Mouse (Mus musculus) cerebellum, adult 2 months (tissue): Measurements from ENCODE around the gene Secisbp2.

Source experiments
- CTCF ChIP-seq: fragments of 200-500 bp; IDR thresholded peaks from 2 replicates; pipeline ENCODE4 v1.5.1; 2011; ENCODE audit warnings: low read depth, mild to moderate bottlenecking, control low read depth, low read length, moderate library complexity, borderline replicate concordance; ENCODE audit not compliant: insufficient read depth
- POLR2A ChIP-seq: fragments of 200-500 bp; IDR thresholded peaks from 2 replicates; pipeline ENCODE4 v1.6.1; 2011; ENCODE audit warnings: low read length, control low read depth, borderline replicate concordance; ENCODE audit not compliant: insufficient read depth

- no peak for TF ChIP-seq POLR2A
- TF ChIP-seq CTCF = no peak
These were observed 33.9 kb downstream of the Secisbp2 start for GRCm38 (mm10) chr13:51685290-51685966.
